Mouse (Mus musculus): ENCODE results near the gene Gm21834. TPM values are rescaled to one million over a fixed set of nuclear protein-coding genes. Genes with fewer than 3 reads are reported as not detected.

The Gm21834 gene
- total RNA-seq (2015; ENCODE audit: low replicate concordance) (not detected in 2 replicates), total RNA-seq (2017; ENCODE audit: low replicate concordance) (not detected in 2 replicates)

- ATAC-seq (replicated peaks; ENCODE audit: low FRiP score, poor library complexity, severe bottlenecking) = no peak
These were observed at the start of gene Gm21834 for GRCm38 (mm10) chr17:57742119-57742518. TSS of gene Gm21834 (minus strand) at chr17:57742219.

- ATAC-seq (replicated peaks; ENCODE audit: low FRiP score, poor library complexity, severe bottlenecking) = no peak
These were observed 46.3 kb upstream of the Gm21834 start for GRCm38 (mm10) chr17:57788161-57788799.

GRCm38 (mm10) chr17:57770904-57771303 lies 28.9 kb upstream of the Gm21834 start:
- no peak for ATAC-seq (replicated peaks; ENCODE audit: low FRiP score, poor library complexity, severe bottlenecking)

GRCm38 (mm10) chr17:57768622-57769610 lies 26.9 kb upstream of the Gm21834 start, which contains the start of gene Cntnap5c:
TSS of gene Cntnap5c (plus strand) at chr17:57769570.
- ATAC-seq (replicated peaks; ENCODE audit: low FRiP score, poor library complexity, severe bottlenecking) = no peak

DNA sequence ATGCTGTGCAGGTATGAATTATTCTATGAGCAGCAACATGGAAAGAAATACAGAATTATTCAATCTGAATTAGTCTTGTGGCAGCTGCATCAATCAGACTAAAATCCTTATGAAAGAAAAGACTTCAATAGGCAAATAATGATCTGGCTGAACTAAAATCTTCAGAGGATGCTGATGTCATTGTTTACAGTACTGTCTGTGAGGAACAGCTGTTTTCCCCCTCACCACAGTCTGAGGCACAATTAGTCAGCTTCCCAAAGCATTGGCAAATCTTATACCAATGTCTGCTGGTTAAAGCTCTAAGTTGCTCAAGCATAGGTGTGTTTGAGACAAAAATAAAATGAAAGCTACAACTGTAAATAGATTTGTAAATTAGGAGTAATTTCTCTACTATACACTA lies 25.3 kb upstream of the Gm21834 start:
- no peak for ATAC-seq (replicated peaks; ENCODE audit: low FRiP score, poor library complexity, severe bottlenecking)

DNA sequence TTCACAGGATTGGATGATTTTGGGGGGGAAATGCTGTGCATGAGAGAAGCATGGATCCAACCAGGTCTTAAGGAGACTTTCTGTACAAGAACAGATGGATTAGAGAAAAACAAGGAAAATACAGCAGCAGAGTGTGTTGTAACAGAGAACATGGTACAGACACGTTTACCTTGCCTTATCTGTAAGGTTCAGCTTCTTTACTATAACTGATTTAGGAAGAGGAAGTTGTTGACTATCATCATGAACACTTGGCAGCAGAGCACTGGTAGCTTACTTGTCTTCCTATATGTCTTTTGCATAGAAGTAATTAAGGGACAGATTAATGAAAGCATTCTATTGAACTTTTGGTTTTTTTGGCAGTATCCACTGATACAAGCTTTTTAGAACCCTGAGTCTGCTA lies 16.0 kb upstream of the Gm21834 start:
- no peak for ATAC-seq (replicated peaks; ENCODE audit: low FRiP score, poor library complexity, severe bottlenecking)

DNA sequence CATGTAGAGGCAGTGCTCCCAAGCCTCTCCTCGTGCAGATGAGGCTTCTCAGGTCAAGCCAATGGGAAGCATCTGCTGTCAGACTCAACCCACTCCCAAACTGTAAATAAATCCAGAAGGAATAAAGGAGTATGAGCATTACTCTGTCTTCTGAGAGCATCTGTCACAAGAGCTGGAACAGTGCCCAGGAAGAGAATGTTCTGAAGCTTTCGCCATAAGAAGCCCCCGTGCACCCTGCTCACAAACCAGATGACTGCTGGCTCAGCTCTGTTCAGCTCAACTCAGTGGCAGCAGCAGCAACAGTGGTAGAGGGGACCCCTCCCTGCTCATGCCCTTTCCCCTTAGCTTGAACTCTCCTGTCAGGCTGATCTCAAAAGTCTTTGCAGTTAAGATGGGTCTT lies 47.2 kb downstream of the Gm21834 start:
- ATAC-seq (replicated peaks; ENCODE audit: low FRiP score, poor library complexity, severe bottlenecking) = no peak

Other genes starting within 250 kb of the Gm21834 start
- gene Vmn2r120, start 196.7 kb downstream of the Gm21834 start, total RNA-seq (2015; ENCODE audit: low replicate concordance) = not detected in 2 replicates
- gene Vmn2r120, start 196.7 kb downstream of the Gm21834 start, total RNA-seq (2017; ENCODE audit: low replicate concordance) = not detected in 2 replicates
- not detected in 2 replicates for gene Cntnap5c, start 27.4 kb upstream of the Gm21834 start, total RNA-seq (2015; ENCODE audit: low replicate concordance)
- not detected in 2 replicates for gene Cntnap5c, start 27.4 kb upstream of the Gm21834 start, total RNA-seq (2017; ENCODE audit: low replicate concordance)

Data from erythroid progenitor cell, adult 5-6 weeks (primary cell).